Mouse (Mus musculus) kidney, adult 9 months (tissue): ENCODE results near the gene Pcgf5.

Experiments
- DNase-seq: peaks from one replicate; pipeline ENCODE4 v3.0.0; 2022

The Pcgf5 gene

DNA sequence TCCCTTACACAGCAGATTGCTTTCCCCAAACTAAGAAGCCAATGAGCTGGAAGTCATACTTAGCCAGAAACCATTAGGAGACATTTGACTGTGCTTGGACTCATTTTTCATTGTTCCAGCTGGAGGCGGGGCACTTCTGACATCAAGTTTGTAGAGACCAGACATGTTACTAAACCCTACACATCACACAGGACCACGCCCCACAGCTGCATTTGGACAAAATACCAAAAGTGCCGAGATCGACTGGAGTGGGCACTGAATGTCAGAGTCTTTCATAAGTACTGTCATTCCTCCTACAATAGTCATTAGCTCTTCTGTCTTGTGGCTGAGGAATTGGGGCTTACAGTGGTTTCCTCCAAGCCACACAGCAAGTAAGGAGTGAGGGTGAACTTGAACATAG is 148.4 kb downstream of the Pcgf5 start:
- DNase-seq, result no peak

DNA sequence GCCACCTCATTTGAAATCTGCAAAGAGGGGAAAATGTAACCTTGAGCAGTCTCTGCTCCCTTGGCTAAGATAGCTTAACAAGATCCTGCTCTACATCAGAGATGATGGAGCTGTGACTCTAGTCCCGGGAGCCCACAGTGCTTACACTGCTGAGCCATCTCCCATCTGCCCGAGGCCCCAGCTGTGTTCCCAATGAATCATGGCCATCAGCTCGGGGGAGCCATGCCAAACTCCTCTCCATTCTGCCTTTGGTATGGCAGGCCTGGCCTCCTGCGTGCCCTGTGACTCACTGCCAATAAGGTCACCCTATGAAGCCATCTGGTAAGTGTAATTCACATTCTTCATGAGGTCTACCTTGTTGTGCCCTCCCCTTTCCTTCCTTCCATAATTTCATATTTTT is 149.0 kb downstream of the Pcgf5 start:
- no peak for DNase-seq

DNA sequence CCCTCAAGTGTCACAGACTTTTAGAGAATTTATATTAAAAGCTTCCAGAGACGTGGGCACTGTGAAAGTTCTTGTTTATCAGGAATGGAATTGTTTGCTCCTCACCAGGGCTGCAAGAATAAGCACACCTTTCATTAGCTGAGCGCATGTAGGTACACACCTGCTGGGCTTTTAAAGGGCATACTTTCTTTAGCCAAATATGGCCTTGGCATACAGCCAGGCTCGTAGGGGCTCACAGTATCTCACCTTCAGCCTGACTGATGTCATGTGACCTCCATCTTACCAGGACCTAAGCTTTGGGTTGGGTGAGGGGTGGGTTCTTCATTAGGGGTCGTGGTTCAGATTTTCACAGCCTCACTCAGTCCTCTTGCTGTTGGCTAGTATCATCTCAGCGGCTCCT is 149.6 kb downstream of the Pcgf5 start:
- no peak for DNase-seq

DNA sequence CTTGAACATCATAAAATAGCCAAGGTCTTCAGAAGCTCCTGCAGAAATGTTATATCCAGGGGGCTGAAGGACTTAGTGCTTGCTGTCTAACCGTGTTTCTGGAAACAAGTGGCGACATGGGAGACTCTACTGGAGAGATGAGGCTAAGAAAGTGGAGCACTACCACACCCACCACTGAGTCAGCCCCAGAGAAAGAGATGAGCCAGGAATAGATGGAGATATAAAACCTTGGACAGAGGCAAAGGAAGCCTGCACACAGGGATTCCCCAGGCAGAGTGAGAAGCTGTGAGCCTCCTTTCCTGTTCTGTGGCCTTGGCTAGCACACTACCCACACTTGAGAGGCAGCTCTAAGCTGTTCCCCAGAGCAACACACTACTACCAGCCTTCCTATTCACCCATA is 156.6 kb downstream of the Pcgf5 start:
- DNase-seq, result no peak
